Mouse (Mus musculus) c-Kit-positive CD71-positive TER-119-negative erythroid progenitor cells, embryonic 14.5 days (primary cell): Measurements from ENCODE around the gene Acnat2.
"Not testable (repeated sequence)": the region's sequence is repeated elsewhere in the genome, so short reads cannot be mapped to it uniquely, and the experiment has no call there.

Experiments
- DNase-seq: peaks from one replicate; pipeline ENCODE4 v3.0.0-alpha.2; 2013; ENCODE audit warnings: low read depth

Gene Acnat2

GRCm38 (mm10) chr4:49407957-49408356 lies at the start of gene Acnat2:
TSS of gene Acnat2 (minus strand) at chr4:49408151.
- DNase-seq, result not testable (repeated sequence)

- DNase-seq, result no peak
These were observed 48.2 kb upstream of the Acnat2 start for GRCm38 (mm10) chr4:49456171-49456570.

GRCm38 (mm10) chr4:49451848-49452551 lies 44.0 kb upstream of the Acnat2 start:
- DNase-seq, result no peak

GRCm38 (mm10) chr4:49451133-49451847 lies 43.3 kb upstream of the Acnat2 start:
- not testable (repeated sequence) for DNase-seq

GRCm38 (mm10) chr4:49436968-49437367 lies 29.0 kb upstream of the Acnat2 start:
- not testable (repeated sequence) for DNase-seq

GRCm38 (mm10) chr4:49410151-49410550 lies 2.2 kb upstream of the Acnat2 start:
- not testable (repeated sequence) for DNase-seq

- DNase-seq, result no peak
These were observed 21.1 kb downstream of the Acnat2 start for GRCm38 (mm10) chr4:49386873-49387272.

GRCm38 (mm10) chr4:49383576-49384318 lies 24.2 kb downstream of the Acnat2 start:
- DNase-seq, result not testable (repeated sequence)

- DNase-seq, result not testable (repeated sequence)
These were observed 39.9 kb downstream of the Acnat2 start for GRCm38 (mm10) chr4:49368046-49368445.

- no peak for DNase-seq
These were observed 50.9 kb downstream of the Acnat2 start for GRCm38 (mm10) chr4:49357097-49357496.

- no peak for DNase-seq
These were observed 57.5 kb downstream of the Acnat2 start for GRCm38 (mm10) chr4:49350470-49350869.

GRCm38 (mm10) chr4:49348677-49349076 lies 59.3 kb downstream of the Acnat2 start:
- no peak for DNase-seq

GRCm38 (mm10) chr4:49348001-49348400 lies 60.0 kb downstream of the Acnat2 start:
- DNase-seq, result not testable (repeated sequence)

- not testable (repeated sequence) for DNase-seq
These were observed 67.9 kb downstream of the Acnat2 start for GRCm38 (mm10) chr4:49340091-49340490.

GRCm38 (mm10) chr4:49337949-49338348 lies 70.0 kb downstream of the Acnat2 start:
- not testable (repeated sequence) for DNase-seq
